Mouse (Mus musculus): ENCODE data around the gene Kat2b. TPM values are rescaled to one million over a fixed set of nuclear protein-coding genes. Genes with fewer than 3 reads are reported as not detected.
"Not testable (repeated sequence)": the region's sequence is repeated elsewhere in the genome, so short reads cannot be mapped to it uniquely, and the experiment has no call there.

The Kat2b gene
- polyA plus RNA-seq, 1 experiment from 2014 or later: 8.7 TPM

DNA sequence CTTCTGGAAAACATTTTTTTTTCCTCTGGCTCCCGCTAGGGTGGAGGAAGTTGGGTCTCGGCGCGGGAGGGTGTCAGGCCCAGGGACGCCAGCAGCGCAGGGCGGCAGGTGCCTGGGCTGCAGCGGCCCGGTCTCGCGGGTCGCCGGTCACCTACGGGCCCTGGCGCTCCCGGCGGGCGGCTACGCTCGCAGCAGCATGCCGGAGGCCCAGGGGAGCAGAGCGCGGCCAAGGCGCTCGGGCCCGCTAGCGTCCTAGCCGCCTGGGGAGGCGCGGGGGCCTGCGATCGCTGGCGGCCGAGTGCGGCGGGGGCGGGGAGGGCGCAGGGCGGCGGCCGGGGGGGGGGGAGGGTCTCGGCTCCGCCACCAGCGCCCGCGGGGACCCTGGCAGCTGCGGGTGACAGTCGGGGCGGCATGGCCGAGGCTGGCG, 271 bp downstream of the Kat2b start:
- Histone ChIP-seq H3K27me3 (replicated peaks; ENCODE audit: control insufficient read depth, insufficient read depth, low read length) (no peaks in the 10 kb centered on the region), H3K4me1 (replicated peaks; ENCODE audit: control insufficient read depth, insufficient read depth, low read length) (peaks cover 19% of the 10 kb centered on the region), H3K4me3 (ENCODE audit: low read depth, low read length) (peak overlapping the region; percentile 94), H3K9ac (ENCODE audit: low read depth, low read length) (peak overlapping the region; percentile 75), H3K9me3 (ENCODE audit: control insufficient read depth, low read length) (no peaks in the 10 kb centered on the region), H3K36me3 (ENCODE audit: control insufficient read depth, insufficient read depth, low read length) (no peaks in the 10 kb centered on the region), H3K4me2 (peak overlapping the region; percentile 100), H3K27ac (ENCODE audit: low read depth, low read length) (peak overlapping the region; percentile 80)
- peak; percentile 62 for ATAC-seq (replicated peaks; ENCODE audit: low FRiP score)
- 0% methylated on average over 29 of the region's 51 CpGs for WGBS
- peak; percentile 76 for DNase-seq (ENCODE audit: low spot score)

- Histone ChIP-seq H3K9ac (ENCODE audit: low read depth, low read length) (peak overlapping the region; percentile 75), H3K36me3 (ENCODE audit: control insufficient read depth, insufficient read depth, low read length) (no peaks in the 10 kb centered on the region), H3K4me2 (peak overlapping the region; percentile 100), H3K4me1 (replicated peaks; ENCODE audit: control insufficient read depth, insufficient read depth, low read length) (peaks cover 19% of the 10 kb centered on the region), H3K9me3 (ENCODE audit: control insufficient read depth, low read length) (no peaks in the 10 kb centered on the region), H3K27ac (ENCODE audit: low read depth, low read length) (peak overlapping the region; percentile 80), H3K27me3 (replicated peaks; ENCODE audit: control insufficient read depth, insufficient read depth, low read length) (no peaks in the 10 kb centered on the region), H3K4me3 (ENCODE audit: low read depth, low read length) (peak overlapping the region; percentile 94)
- under 1% methylated on average over 62 of the region's 67 CpGs for WGBS
- ATAC-seq (replicated peaks; ENCODE audit: low FRiP score) (peak; percentile 35), DNase-seq (ENCODE audit: low spot score) (peak; percentile 78)
Observed at GRCm38 (mm10) chr17:53567346-53568101, 863 bp downstream of the Kat2b start.

DNA sequence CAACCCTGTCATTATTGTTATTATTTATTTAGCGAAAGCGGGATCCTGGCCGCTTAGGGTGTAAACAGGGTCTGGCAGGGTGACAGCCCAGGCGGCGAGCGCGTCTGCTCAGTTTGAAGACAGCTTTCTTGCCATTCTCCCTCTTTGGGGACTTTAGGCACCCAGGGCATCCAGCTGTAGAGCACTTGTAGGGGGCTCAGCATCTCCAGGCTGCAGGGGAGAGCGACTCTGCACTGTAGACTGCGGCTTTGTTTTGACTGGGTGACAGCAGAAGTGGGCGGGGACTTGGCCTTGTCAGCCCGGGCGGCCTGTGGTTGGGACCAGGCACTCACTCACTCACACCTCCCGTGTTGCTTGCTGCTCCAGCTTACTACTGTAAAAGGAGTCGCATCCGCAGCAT, 1.5 kb downstream of the Kat2b start:
- Histone ChIP-seq H3K27ac (ENCODE audit: low read depth, low read length) (peak overlapping the region; percentile 80), H3K4me2 (peak overlapping the region; percentile 100), H3K4me3 (ENCODE audit: low read depth, low read length) (peak overlapping the region; percentile 94), H3K9ac (ENCODE audit: low read depth, low read length) (peak overlapping the region; percentile 75), H3K36me3 (ENCODE audit: control insufficient read depth, insufficient read depth, low read length) (no peaks in the 10 kb centered on the region), H3K4me1 (replicated peaks; ENCODE audit: control insufficient read depth, insufficient read depth, low read length) (peaks cover 23% of the 10 kb centered on the region), H3K27me3 (replicated peaks; ENCODE audit: control insufficient read depth, insufficient read depth, low read length) (no peaks in the 10 kb centered on the region), H3K9me3 (ENCODE audit: control insufficient read depth, low read length) (no peaks in the 10 kb centered on the region)
- DNase-seq (ENCODE audit: low spot score) (peak; percentile 81), ATAC-seq (replicated peaks; ENCODE audit: low FRiP score) (peak; percentile 87)
- 0% methylated on average over 15 of the region's 15 CpGs for WGBS

DNA sequence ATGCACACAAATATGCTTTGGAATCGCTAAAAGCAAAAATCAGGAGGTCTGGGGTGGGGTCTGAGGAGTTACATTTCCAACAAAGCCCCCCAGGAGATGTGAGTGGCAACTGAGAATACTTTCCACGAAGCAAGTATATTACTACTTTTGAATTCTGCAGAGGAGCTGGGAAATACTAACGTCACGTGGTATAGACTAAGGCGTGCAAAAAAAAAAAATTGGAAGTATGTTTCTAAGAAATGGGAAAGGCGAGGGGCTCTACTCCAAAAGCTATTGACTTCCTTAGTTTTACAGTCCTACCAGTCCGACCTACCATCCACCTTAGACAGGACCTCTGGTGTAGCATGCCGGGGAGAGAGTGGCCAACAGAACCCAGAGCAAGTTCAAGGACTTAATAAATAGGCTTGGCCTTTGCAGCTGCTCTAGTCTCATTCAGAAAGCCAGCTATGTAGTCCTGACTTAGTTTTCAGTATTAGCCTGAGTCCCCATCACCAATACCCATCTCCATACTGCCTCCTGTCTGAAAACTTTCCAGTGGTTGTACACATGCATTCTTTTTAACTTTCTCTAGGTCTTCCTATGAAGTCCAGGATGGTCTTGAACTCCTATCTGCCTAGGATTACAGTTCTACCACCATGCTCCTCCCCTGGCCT, 2.2 kb downstream of the Kat2b start:
- no peak for ATAC-seq (replicated peaks; ENCODE audit: low FRiP score)
- Histone ChIP-seq H3K4me2 (peak overlapping the region; percentile 100), H3K4me3 (ENCODE audit: low read depth, low read length) (peak overlapping the region; percentile 94), H3K9ac (ENCODE audit: low read depth, low read length) (peak overlapping the region; percentile 75), H3K27ac (ENCODE audit: low read depth, low read length) (peak overlapping the region; percentile 80), H3K4me1 (replicated peaks; ENCODE audit: control insufficient read depth, insufficient read depth, low read length) (peaks cover 27% of the 10 kb centered on the region), H3K27me3 (replicated peaks; ENCODE audit: control insufficient read depth, insufficient read depth, low read length) (no peaks in the 10 kb centered on the region), H3K36me3 (ENCODE audit: control insufficient read depth, insufficient read depth, low read length) (no peaks in the 10 kb centered on the region), H3K9me3 (ENCODE audit: control insufficient read depth, low read length) (no peaks in the 10 kb centered on the region)
- 31% methylated on average over 8 of the region's 8 CpGs for WGBS
- DNase-seq (ENCODE audit: low spot score): no peak

GRCm38 (mm10) chr17:53569829-53570228, 3.2 kb downstream of the Kat2b start:
- H3K9ac ChIP-seq (ENCODE audit: low read depth, low read length): peak overlapping the region; percentile 55
- H3K9me3 ChIP-seq (ENCODE audit: control insufficient read depth, low read length): no peaks in the 10 kb centered on the region
- DNase-seq (ENCODE audit: low spot score) (no peak), ATAC-seq (replicated peaks; ENCODE audit: low FRiP score) (no peak)
- no peaks in the 10 kb centered on the region for H3K36me3 ChIP-seq (ENCODE audit: control insufficient read depth, insufficient read depth, low read length)
- 24% methylated on average over 6 of the region's 6 CpGs for WGBS
- H3K4me3 ChIP-seq (ENCODE audit: low read depth, low read length): peak overlapping the region; percentile 34
- no peaks in the 10 kb centered on the region for H3K27me3 ChIP-seq (replicated peaks; ENCODE audit: control insufficient read depth, insufficient read depth, low read length)
- H3K27ac ChIP-seq (ENCODE audit: low read depth, low read length): peak overlapping the region; percentile 89
- H3K4me1 ChIP-seq (replicated peaks; ENCODE audit: control insufficient read depth, insufficient read depth, low read length): peaks cover 27% of the 10 kb centered on the region
- H3K4me2 ChIP-seq: peak overlapping the region; percentile 100

DNA sequence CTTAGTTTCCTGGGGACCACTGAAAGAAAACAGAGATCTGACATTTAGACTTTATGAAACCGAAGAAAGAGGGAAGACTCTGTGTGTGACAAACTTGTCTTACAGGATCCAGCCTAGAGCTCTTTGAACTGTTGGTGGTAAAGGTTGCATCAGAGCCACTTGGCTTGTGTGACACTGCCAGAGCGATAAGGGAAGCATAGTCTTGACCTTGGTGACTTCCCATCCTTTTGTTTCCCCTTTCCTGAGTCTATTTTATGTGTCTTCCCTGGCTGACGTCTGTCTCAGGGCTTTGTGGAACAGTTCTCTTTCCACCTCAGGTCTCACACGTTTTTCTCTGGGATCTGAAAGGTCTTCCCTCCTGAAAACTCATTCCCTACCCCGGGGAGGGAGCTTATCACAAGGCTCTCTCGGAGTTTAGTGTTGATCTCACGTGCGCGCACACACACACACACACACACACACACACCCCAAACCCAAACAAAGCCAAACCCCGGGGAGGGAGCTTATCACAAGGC, 3.8 kb downstream of the Kat2b start:
- ATAC-seq (replicated peaks; ENCODE audit: low FRiP score) (peak; percentile 34; the same call in 1 of the 2 replicates), DNase-seq (ENCODE audit: low spot score) (peak; percentile 61)
- no peaks in the 10 kb centered on the region for H3K36me3 ChIP-seq (ENCODE audit: control insufficient read depth, insufficient read depth, low read length)
- 12% methylated on average over 10 of the region's 10 CpGs for WGBS
- H3K4me3 ChIP-seq (ENCODE audit: low read depth, low read length): peak overlapping the region; percentile 34
- peak overlapping the region; percentile 100 for H3K4me2 ChIP-seq
- peak overlapping the region; percentile 89 for H3K27ac ChIP-seq (ENCODE audit: low read depth, low read length)
- H3K9ac ChIP-seq (ENCODE audit: low read depth, low read length): peak overlapping the region; percentile 55
- no peaks in the 10 kb centered on the region for H3K9me3 ChIP-seq (ENCODE audit: control insufficient read depth, low read length)
- no peaks in the 10 kb centered on the region for H3K27me3 ChIP-seq (replicated peaks; ENCODE audit: control insufficient read depth, insufficient read depth, low read length)
- peaks cover 27% of the 10 kb centered on the region for H3K4me1 ChIP-seq (replicated peaks; ENCODE audit: control insufficient read depth, insufficient read depth, low read length)

DNA sequence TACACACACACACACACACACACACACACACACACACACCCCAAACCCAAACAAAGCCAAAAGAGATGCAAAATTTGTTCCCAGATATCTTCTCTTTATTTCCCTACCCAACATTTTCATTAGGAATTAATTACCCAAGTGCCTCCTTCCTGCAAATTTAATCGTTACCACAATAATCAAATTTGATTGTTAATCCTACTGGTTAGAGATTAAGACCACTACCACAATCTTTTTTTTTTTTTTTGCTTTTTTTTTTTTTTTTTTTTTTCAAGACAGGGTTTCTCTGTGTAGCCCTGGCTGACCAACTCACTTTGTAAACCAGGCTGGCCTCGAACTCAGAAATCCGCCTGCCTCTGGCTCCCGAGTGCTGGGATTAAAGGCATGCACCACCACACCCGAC, 4.3 kb downstream of the Kat2b start:
- not testable (repeated sequence) for H3K4me3 ChIP-seq (ENCODE audit: low read depth, low read length); H3K36me3 ChIP-seq (ENCODE audit: control insufficient read depth, insufficient read depth, low read length); H3K9me3 ChIP-seq (ENCODE audit: control insufficient read depth, low read length); H3K9ac ChIP-seq (ENCODE audit: low read depth, low read length); DNase-seq (ENCODE audit: low spot score); ATAC-seq (replicated peaks; ENCODE audit: low FRiP score); H3K27me3 ChIP-seq (replicated peaks; ENCODE audit: control insufficient read depth, insufficient read depth, low read length)
- 79% methylated on average over 5 of the region's 5 CpGs for WGBS
- Histone ChIP-seq H3K4me1 (replicated peaks; ENCODE audit: control insufficient read depth, insufficient read depth, low read length) (peaks cover 27% of the 10 kb centered on the region), H3K4me2 (peak overlapping the region; percentile 100), H3K27ac (ENCODE audit: low read depth, low read length) (peak overlapping the region; percentile 89; the same call in 1 of the 2 replicates)

DNA sequence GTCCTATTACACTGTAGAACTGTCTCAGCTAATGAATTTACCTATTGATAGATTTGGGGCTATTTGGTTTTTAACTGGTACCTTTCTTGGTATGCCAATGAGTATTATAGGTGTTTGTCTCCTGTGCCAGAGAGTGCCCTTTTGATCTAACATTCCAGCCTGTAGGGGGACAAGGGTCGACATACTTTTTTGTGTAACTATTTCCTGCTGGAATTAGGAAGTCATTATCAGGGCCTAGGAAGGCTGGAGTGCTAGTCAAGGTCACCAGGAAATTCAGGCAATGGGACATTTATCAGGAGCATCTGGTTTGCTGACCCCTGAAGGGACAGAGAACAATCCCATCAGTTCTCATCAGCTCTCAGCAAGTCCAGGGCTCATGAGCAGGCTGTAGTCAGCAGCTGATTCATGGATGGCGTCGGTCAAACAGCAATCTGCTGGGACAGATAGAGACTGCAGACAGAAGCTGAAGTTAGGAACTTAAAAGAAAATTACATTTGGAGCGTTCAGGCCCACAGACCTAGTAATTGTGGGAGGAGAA, 6.4 kb downstream of the Kat2b start:
- 42% methylated on average over 4 of the region's 4 CpGs for WGBS
- Histone ChIP-seq H3K36me3 (ENCODE audit: control insufficient read depth, insufficient read depth, low read length) (no peaks in the 10 kb centered on the region), H3K27me3 (replicated peaks; ENCODE audit: control insufficient read depth, insufficient read depth, low read length) (no peaks in the 10 kb centered on the region), H3K4me1 (replicated peaks; ENCODE audit: control insufficient read depth, insufficient read depth, low read length) (peaks cover 31% of the 10 kb centered on the region), H3K9ac (ENCODE audit: low read depth, low read length) (no peak overlapping the region), H3K4me3 (ENCODE audit: low read depth, low read length) (no peak overlapping the region), H3K4me2 (no peak overlapping the region), H3K9me3 (ENCODE audit: control insufficient read depth, low read length) (no peaks in the 10 kb centered on the region), H3K27ac (ENCODE audit: low read depth, low read length) (peak overlapping the region; percentile 32; the same call in 1 of the 2 replicates)
- DNase-seq (ENCODE audit: low spot score) (no peak), ATAC-seq (replicated peaks; ENCODE audit: low FRiP score) (no peak)
